Mouse (Mus musculus) kidney, adult 2 months (tissue): ENCODE measurements around the gene Uimc1. TPM values are rescaled to one million over a fixed set of nuclear protein-coding genes. Genes with fewer than 3 reads are reported as not detected.

Source experiments
- DNase-seq: peaks from one replicate; pipeline ENCODE4 v3.0.0; 2021
- H3K27ac ChIP-seq: fragments of 200-500 bp; 2 replicates; pipeline ENCODE4 v1.5.1; 2012; ENCODE audit warnings: low read depth, low read length, control low read depth, inconsistent platforms; ENCODE audit not compliant: insufficient read depth
- H3K27me3 ChIP-seq: fragments of 200-500 bp; replicated peaks from 2 replicates; pipeline ENCODE4 v1.6.1; 2012; ENCODE audit warnings: mild to moderate bottlenecking, moderate library complexity, low read length, inconsistent platforms; ENCODE audit not compliant: control insufficient read depth, insufficient read depth
- H3K36me3 ChIP-seq: fragments of 200-500 bp; 2 replicates; pipeline ENCODE4 v1.6.1; 2012; ENCODE audit warnings: mild to moderate bottlenecking, moderate library complexity, low read length, inconsistent platforms; ENCODE audit not compliant: control insufficient read depth, insufficient read depth
- H3K4me1 ChIP-seq: fragments of 200-500 bp; 2 replicates; pipeline ENCODE4 v1.6.1; 2011; ENCODE audit warnings: low read length; ENCODE audit not compliant: control insufficient read depth, insufficient read depth
- H3K4me3 ChIP-seq: fragments of 200-500 bp; 2 replicates; pipeline ENCODE4 v1.5.1; 2011; ENCODE audit warnings: mild to moderate bottlenecking, low read depth, low read length, control low read depth; ENCODE audit not compliant: insufficient read depth
- CTCF ChIP-seq: fragments of 200-500 bp; conservative IDR thresholded peaks from 2 replicates; pipeline ENCODE4 v1.5.1; 2011; ENCODE audit warnings: low read depth, mild to moderate bottlenecking, control low read depth, low read length, moderate library complexity, mixed read lengths; ENCODE audit not compliant: insufficient read depth, insufficient read length
- POLR2A ChIP-seq: fragments of 200-500 bp; IDR thresholded peaks from one replicate; pipeline ENCODE4 v1.6.1; 2011; ENCODE audit warnings: low read depth, low read length, control low read depth
- WGBS: fragments of 180-500 bp; shearing (Covaris S2); methylation state at CpG from one replicate; pipeline ENCODE4 v1.1.7; 2018; 5-methylcytosine and 5-hydroxymethylcytosine counted together
- polyA plus RNA-seq: library from polyadenylated mRNA; depleted of rRNA; stranded (reverse); fragments of >200 nt; gene quantifications from 2 replicates; pipeline ENCODE4 v1.2.3, GENCODE M21; 2012

The Uimc1 gene
- polyA plus RNA-seq, 1 experiment = 6.5 TPM

DNA sequence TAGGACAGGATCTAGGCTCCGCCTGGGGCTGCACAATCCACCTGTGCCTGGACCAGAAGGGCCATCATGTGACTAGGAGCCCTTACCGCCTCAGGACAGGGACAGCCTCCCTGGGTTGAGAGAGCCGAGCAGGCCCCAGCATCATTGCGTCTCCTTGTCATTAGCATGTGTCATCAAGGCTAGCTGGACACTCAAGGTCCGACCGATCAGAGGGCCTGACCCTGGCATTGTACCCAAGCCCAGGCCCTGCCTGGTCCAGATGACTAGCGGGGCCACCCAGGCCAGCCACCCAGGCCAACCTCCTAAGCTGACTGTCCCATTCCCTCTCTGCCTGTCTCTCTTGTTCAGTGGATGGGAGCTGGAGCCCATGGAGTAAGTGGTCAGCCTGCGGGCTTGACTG lies 102.5 kb downstream of the Uimc1 start:
- H3K4me1 ChIP-seq = no peaks in the 10 kb centered on the region
- no peak overlapping the region for H3K4me3 ChIP-seq
- no peak for DNase-seq
- TF ChIP-seq POLR2A (no peak), CTCF (no peak)
- no peak overlapping the region for H3K27ac ChIP-seq
- H3K36me3 ChIP-seq = no peaks in the 10 kb centered on the region
- 86% methylated on average over 8 of the region's 8 CpGs for WGBS
- no peaks in the 10 kb centered on the region for H3K27me3 ChIP-seq

DNA sequence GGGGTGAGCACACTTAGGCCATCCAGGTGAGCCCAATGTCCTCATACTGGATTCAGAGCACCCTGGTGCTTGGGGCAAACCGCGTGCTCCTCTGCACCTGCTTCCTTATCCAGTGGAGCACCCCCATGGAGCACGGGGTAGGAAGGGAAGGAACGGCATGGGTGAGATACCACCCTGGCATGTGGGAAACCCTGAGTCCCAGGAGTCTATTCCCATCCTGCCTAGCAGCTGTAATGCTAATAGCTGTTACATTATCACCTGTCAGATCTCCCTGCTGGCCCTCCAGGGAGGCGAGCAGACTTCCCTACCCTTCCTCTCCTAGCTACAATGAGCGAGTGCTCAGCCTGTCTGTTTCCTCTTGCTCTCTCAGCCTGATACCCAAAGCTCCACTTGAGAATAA lies 104.9 kb downstream of the Uimc1 start:
- 81% methylated on average over 6 of the region's 6 CpGs for WGBS

DNA sequence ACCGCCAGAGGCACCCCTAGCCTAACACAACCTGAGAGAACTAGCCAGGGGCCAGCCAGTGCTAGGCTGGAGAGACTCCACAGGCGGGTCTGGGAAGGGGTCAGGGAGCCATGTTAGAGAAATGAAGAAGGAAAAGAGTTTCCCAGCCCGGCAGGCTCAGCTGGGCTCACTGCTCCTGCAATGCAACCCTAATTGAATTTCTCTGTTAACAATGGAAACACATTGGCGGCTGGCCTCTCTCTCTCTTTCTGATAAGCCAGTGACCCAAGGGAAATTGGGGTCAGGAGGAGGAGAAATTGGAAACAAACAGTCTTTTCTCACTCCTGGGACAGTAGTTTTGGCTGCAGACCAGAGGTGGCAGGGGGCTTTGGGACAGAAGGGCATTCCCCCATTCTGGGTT lies 105.5 kb downstream of the Uimc1 start:
- Histone ChIP-seq H3K27ac (no peak overlapping the region), H3K36me3 (no peaks in the 10 kb centered on the region), H3K4me3 (no peak overlapping the region), H3K27me3 (no peaks in the 10 kb centered on the region), H3K4me1 (no peaks in the 10 kb centered on the region)
- DNase-seq = no peak
- TF ChIP-seq POLR2A (no peak), CTCF (no peak)
- 38% methylated on average over 4 of the region's 4 CpGs for WGBS

More for the DNA sequence above, 104.9 kb downstream of the Uimc1 start:
- Histone ChIP-seq H3K27ac (no peak overlapping the region), H3K4me1 (no peaks in the 10 kb centered on the region), H3K27me3 (no peaks in the 10 kb centered on the region), H3K4me3 (no peak overlapping the region), H3K36me3 (no peaks in the 10 kb centered on the region)
- no peak for TF ChIP-seq POLR2A
- no peak for TF ChIP-seq CTCF
- DNase-seq = no peak

DNA sequence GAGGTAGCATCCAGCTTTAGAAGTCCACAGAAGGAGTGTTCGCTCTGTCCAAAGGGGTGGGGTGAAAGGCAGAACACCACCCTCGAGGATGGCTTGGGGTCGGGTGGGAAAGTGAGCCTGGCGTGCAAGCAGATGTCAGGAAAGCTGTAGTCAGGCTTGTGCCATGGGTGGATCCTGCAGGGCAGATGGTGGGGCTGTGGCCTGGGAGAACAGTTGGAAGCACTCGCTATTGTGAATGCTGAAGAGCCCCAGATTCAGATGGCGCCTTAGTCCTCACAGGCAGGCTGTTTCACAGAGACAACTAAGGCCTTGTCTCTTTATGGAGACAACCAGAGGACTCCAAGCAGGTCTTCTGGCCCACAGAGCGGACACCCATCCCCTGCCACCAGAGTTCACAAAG lies 107.9 kb downstream of the Uimc1 start:
- 94% methylated on average over 7 of the region's 7 CpGs for WGBS
- no peaks in the 10 kb centered on the region for H3K36me3 ChIP-seq
- H3K4me1 ChIP-seq = no peaks in the 10 kb centered on the region
- no peak overlapping the region for H3K27ac ChIP-seq
- no peak for DNase-seq
- H3K27me3 ChIP-seq = no peaks in the 10 kb centered on the region
- no peak overlapping the region for H3K4me3 ChIP-seq
- TF ChIP-seq CTCF (no peak), POLR2A (no peak)

DNA sequence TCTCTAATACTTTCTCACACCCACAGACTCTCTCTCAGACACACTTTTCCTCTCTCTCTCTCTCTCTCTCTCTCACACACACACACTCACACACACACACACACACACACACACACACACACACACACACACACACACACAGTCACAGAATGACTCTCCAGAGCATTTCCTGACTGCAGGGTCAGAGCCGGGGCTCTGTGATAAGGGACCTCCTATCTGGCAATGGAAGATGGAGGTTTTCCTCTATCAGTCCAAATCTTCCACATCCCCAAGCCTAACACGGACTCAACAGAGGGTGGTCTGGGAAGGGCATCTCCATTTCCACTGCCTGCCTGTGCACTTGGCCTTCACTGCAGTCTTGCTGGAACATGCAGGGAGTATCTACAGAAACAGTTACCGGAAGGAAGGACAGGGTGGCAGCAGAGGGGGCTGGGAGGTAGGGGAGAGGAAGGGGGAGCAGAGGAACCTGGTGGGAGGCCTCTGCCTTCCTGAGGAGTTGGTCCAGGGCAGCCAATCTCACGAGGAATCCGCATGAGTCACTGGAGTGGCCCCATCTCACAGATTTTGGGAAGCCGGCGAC lies 111.8 kb downstream of the Uimc1 start:
- Histone ChIP-seq H3K27ac (no peak overlapping the region), H3K27me3 (no peaks in the 10 kb centered on the region), H3K4me3 (no peak overlapping the region), H3K36me3 (no peaks in the 10 kb centered on the region), H3K4me1 (no peaks in the 10 kb centered on the region)
- no peak for TF ChIP-seq POLR2A
- no peak for TF ChIP-seq CTCF
- peak; percentile 4 for DNase-seq
- 44% methylated on average over 7 of the region's 7 CpGs for WGBS

DNA sequence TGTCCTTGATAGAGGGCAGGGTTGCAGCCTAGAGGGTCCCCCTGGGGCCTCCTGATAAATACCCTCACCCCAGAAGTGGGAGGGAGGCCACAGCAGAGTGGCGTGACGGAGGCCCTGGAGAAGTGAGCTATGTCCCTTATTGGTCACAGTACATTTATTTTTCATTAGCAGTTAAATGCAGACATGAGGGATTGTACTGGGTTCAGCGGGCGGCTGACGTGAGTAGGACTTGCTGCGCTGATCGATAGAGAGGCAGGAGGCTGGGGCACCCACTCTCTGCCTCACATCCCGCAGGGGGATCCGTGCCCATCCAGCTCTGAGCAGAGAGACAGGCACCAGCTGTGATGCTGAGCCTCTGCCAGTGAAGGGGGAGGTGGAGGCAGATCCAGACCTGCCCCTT lies 112.7 kb downstream of the Uimc1 start:
- TF ChIP-seq POLR2A (no peak), CTCF (no peak)
- WGBS = 37% methylated on average over 9 of the region's 9 CpGs
- Histone ChIP-seq H3K27me3 (no peaks in the 10 kb centered on the region), H3K27ac (no peak overlapping the region), H3K4me3 (no peak overlapping the region), H3K36me3 (no peaks in the 10 kb centered on the region), H3K4me1 (no peaks in the 10 kb centered on the region)
- DNase-seq = no peak

DNA sequence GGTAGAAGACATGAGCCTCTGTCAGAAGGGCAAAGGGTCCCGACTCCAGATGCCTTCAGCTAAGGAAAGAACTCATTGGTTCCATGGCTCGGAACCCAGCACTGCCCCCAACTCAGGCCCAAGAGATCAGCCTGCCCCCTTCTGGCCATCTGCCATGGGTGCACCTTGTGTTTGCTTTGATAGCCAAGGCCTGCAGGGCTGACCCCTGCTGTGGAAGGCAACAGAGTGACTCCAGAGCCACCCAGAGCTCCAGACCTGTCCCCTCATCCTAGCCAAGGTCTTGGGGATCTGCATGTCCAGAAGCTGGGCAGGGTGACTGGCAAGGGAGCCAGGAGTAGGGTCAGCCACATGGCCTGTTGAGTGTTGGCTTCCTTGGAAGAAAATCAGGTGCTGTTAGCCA lies 116.5 kb downstream of the Uimc1 start:
- H3K27ac ChIP-seq = no peak overlapping the region
- TF ChIP-seq POLR2A (no peak), CTCF (0 out of 2 replicates have a peak, but pooled peaks have one; percentile 12)
- no peaks in the 10 kb centered on the region for H3K4me1 ChIP-seq
- no peak overlapping the region for H3K4me3 ChIP-seq
- no peaks in the 10 kb centered on the region for H3K36me3 ChIP-seq
- DNase-seq = no peak
- H3K27me3 ChIP-seq = no peaks in the 10 kb centered on the region
- WGBS = 51% methylated on average over 2 of the region's 2 CpGs

DNA sequence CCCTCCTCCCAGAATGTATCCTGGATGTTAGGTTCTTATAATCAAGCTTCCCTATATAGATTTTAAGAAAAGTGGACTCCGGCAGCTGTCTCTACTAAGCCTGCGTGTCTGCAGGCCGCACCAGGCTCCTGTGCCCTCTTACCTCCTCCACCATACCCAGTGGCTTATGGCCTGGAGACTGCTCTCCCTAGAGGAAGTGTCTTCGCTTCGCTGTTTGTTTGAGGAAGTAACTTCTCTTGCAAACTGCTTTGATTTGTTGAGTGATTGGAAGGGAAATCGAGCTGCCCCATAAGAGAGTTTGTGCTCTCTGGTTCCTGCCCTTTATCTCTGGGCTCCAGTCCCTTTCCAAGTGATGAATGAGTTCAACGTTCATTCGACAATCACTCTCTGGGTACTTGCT lies 117.1 kb downstream of the Uimc1 start:
- DNase-seq = no peak
- no peaks in the 10 kb centered on the region for H3K36me3 ChIP-seq
- 68% methylated on average over 8 of the region's 8 CpGs for WGBS

More for the DNA sequence above, 117.1 kb downstream of the Uimc1 start:
- Histone ChIP-seq H3K4me1 (no peaks in the 10 kb centered on the region), H3K27ac (no peak overlapping the region), H3K4me3 (no peak overlapping the region), H3K27me3 (no peaks in the 10 kb centered on the region)
- no peak for TF ChIP-seq POLR2A
- no peak for TF ChIP-seq CTCF
